Mouse (Mus musculus): Measurements from ENCODE around the gene Atf1. TPM values are rescaled to one million over a fixed set of nuclear protein-coding genes. Genes with fewer than 3 reads are reported as not detected.
"Not testable (repeated sequence)": the region's sequence is repeated elsewhere in the genome, so short reads cannot be mapped to it uniquely, and the experiment has no call there.

Atf1 gene
- polyA plus RNA-seq, 1 experiment from 2014 or later = 10.3 TPM

DNA sequence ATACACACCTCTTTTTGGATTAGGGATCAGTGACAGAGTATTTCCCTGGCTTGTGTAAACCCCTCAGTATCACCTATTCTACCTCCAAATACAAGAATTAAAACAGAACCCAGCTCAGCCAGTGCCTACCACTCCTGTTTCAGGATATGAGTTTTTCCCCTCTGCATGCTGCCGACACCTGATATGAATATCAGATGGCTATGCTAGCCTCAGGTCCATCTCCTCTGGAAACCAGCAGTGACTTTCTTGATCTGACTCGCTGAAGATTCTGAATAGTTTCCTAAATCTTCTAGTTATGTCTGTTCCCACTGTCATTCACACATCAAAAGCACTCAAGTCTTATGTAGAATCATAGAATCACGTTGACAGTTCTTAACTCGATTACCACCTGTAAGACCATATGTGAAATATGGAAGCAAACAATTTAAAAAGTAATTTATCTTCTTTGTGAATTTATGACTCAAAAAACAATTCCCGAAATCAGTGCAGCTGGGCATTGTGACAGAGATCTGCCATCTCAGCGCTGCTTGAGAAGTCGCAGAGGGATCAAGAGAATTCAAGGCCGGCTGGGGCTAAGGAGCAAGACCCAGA is 75.9 kb downstream of the Atf1 start:
- no peak for DNase-seq (ENCODE audit: low spot score)
- Histone ChIP-seq H3K27me3 (replicated peaks; ENCODE audit: control insufficient read depth, insufficient read depth, low read length) (no peaks in the 10 kb centered on the region), H3K4me2 (ENCODE audit: low read length) (peak overlapping the region; percentile 79), H3K36me3 (ENCODE audit: control insufficient read depth, insufficient read depth, low read length) (no peaks in the 10 kb centered on the region), H3K9ac (ENCODE audit: low read length) (peak overlapping the region; percentile 76), H3K9me3 (replicated peaks; ENCODE audit: control insufficient read depth, low read length) (no peaks in the 10 kb centered on the region), H3K4me3 (ENCODE audit: low read depth, low read length) (no peak overlapping the region), H3K4me1 (ENCODE audit: control insufficient read depth, insufficient read depth, low read length) (no peaks in the 10 kb centered on the region), H3K27ac (ENCODE audit: low read depth, low read length) (no peak overlapping the region)
- 62% methylated on average over 8 of the region's 8 CpGs for WGBS
- no peak for ATAC-seq

DNA sequence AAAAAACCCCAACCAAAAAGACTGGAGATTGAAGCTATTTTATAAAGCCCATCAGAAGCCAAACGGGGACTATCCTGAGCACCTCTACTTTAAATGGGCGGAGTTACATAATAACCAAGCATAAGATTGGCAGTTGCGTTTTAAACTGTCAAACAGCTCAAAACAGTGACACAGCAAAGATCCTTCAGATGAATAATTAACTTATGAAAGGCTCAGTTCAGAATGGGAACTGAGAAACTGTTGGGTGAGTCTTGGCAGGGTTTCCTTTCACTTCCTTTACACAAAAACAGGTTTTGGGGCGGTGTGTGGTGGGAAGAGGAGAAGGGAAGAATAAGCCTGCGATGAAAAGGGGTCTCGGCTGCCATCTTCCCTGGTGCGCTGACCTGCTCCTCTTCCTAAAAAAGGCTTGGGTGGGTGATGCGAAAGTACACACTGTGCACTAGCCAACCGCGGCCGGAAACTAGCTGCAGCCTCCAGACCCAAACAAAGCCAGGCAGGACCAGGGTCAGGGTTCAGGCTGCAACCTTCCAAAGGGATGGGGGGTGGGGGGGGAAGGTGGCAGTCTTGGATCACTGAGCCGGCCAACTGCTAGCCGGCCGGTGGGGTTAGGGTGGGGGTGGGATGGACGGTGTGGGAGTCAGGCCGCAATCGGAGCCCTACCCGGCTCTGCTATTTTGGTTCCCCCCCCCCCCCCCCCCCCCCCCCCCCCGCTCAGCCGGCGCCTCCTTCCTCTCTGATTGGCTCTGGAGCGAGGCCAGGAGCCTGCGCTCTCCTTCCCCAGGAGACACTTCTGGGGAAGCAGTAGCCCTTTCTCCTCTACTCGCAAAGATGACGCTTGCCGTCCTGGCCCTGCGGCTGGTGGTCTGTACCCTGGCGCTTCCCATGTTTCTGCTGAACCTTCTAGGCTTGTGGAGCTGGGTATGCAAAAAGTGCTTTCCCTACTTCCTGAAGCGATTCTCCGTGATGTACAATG is 76.7 kb downstream of the Atf1 start, which contains the start of gene Mettl7a1:
Mettl7a1 (plus strand) TSS at position 122 of the 973 bp plus-strand sequence.
- no peaks in the 10 kb centered on the region for H3K4me1 ChIP-seq (ENCODE audit: control insufficient read depth, insufficient read depth, low read length)
- peak within 1 kb of the TSS; percentile 45 for H3K4me3 ChIP-seq (ENCODE audit: low read depth, low read length)
- no peaks in the 10 kb centered on the region for H3K27me3 ChIP-seq (replicated peaks; ENCODE audit: control insufficient read depth, insufficient read depth, low read length)
- 2% methylated on average over 26 of the region's 30 CpGs for WGBS
- DNase-seq (ENCODE audit: low spot score) (peak; percentile 91), ATAC-seq (peak; percentile 85)
- H3K4me2 ChIP-seq (ENCODE audit: low read length) = peak within 1 kb of the TSS; percentile 79
- peak within 1 kb of the TSS; percentile 76 for H3K9ac ChIP-seq (ENCODE audit: low read length)
- H3K9me3 ChIP-seq (replicated peaks; ENCODE audit: control insufficient read depth, low read length) = no peaks in the 10 kb centered on the region
- no peaks in the 10 kb centered on the region for H3K36me3 ChIP-seq (ENCODE audit: control insufficient read depth, insufficient read depth, low read length)
- peak within 1 kb of the TSS; percentile 87 for H3K27ac ChIP-seq (ENCODE audit: low read depth, low read length)

DNA sequence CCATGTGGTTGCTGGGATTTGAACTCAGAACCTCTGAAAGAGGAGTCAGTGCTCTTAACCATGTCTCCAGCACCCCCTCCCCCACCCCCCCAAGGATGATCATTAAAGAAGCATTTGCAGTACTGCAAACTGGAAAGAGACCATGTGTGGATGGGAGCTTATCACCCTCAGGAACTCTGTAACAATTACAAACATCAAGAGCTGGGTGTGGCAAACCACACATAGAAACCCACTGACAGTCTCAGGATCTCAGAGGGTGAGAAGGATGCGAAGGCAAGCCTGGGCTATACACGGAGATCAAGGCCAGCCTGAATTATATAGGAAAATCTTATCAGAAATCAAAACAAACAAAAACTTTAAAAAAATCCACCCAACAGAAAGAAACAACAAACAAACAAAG is 78.6 kb downstream of the Atf1 start:
- DNase-seq (ENCODE audit: low spot score) (no peak), ATAC-seq (no peak)
- Histone ChIP-seq H3K27me3 (replicated peaks; ENCODE audit: control insufficient read depth, insufficient read depth, low read length) (no peaks in the 10 kb centered on the region), H3K4me1 (ENCODE audit: control insufficient read depth, insufficient read depth, low read length) (no peaks in the 10 kb centered on the region), H3K9ac (ENCODE audit: low read length) (no peak overlapping the region), H3K4me3 (ENCODE audit: low read depth, low read length) (no peak overlapping the region), H3K36me3 (ENCODE audit: control insufficient read depth, insufficient read depth, low read length) (no peaks in the 10 kb centered on the region), H3K4me2 (ENCODE audit: low read length) (no peak overlapping the region), H3K9me3 (replicated peaks; ENCODE audit: control insufficient read depth, low read length) (no peaks in the 10 kb centered on the region), H3K27ac (ENCODE audit: low read depth, low read length) (no peak overlapping the region)
- 89% methylated on average over 2 of the region's 2 CpGs for WGBS

DNA sequence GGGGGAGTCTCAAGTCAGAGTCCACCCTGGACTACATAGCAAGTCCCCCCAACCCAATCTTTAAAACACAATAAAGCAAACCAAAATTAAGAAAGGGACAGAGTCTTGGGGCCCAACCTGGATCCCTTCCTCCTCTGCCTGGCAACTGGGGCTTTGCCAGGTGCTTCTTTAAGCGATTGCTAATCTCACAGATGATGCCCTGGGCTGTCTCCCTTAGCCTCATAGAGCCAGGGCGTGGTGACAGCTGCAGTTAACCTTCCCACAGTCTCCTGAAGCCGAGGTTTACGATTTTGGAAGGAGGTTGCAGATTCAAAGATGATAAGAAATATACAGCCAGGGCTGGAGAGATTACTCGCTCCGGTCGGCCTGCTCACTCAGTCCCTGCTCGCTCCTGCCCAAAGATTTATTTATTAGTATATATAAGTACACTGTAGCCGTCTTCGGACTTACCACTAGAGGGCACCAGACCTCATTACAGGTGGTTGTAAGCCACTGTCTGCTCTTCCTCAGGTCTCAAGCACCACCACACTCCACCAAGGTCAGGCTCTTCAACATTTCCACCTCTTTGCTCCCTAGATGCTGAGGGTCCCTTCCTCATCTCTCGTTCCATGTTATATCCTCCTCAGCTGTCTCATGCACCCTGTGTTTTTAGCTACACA is 79.9 kb downstream of the Atf1 start:
- H3K27ac ChIP-seq (ENCODE audit: low read depth, low read length); ATAC-seq; H3K4me1 ChIP-seq (ENCODE audit: control insufficient read depth, insufficient read depth, low read length); H3K36me3 ChIP-seq (ENCODE audit: control insufficient read depth, insufficient read depth, low read length); H3K27me3 ChIP-seq (replicated peaks; ENCODE audit: control insufficient read depth, insufficient read depth, low read length); H3K9me3 ChIP-seq (replicated peaks; ENCODE audit: control insufficient read depth, low read length); H3K4me3 ChIP-seq (ENCODE audit: low read depth, low read length); H3K9ac ChIP-seq (ENCODE audit: low read length); H3K4me2 ChIP-seq (ENCODE audit: low read length): not testable (repeated sequence)
- peak; percentile 61 for DNase-seq (ENCODE audit: low spot score)
- 48% methylated on average over 11 of the region's 11 CpGs for WGBS

Other genes with a start within 250 kb of the Atf1 start
- 16.3 and 21.3 TPM in 2 replicates for gene Dip2b, start 189.2 kb upstream of the Atf1 start, polyA plus RNA-seq (2014; fragmentation: Nextera tagmentation; extraction: Ambion mirVana)
- gene Tmprss12, start 53.0 kb downstream of the Atf1 start, polyA plus RNA-seq (2014; fragmentation: Nextera tagmentation; extraction: Ambion mirVana) = not detected in 2 replicates
- 3.8 and 5.4 TPM in 2 replicates for gene Mettl7a1, start 76.3 kb downstream of the Atf1 start, polyA plus RNA-seq (2014; fragmentation: Nextera tagmentation; extraction: Ambion mirVana)
- not detected in 2 replicates for gene Mettl7a3, start 107.1 kb downstream of the Atf1 start, polyA plus RNA-seq (2014; fragmentation: Nextera tagmentation; extraction: Ambion mirVana)
- gene Methig1, start 125.3 kb downstream of the Atf1 start, polyA plus RNA-seq (2014; fragmentation: Nextera tagmentation; extraction: Ambion mirVana) = not detected in 2 replicates
- not detected in 2 replicates for gene Mettl7a2, start 125.4 kb downstream of the Atf1 start, polyA plus RNA-seq (2014; fragmentation: Nextera tagmentation; extraction: Ambion mirVana)
- gene Higd1c, start 136.7 kb downstream of the Atf1 start, polyA plus RNA-seq (2014; fragmentation: Nextera tagmentation; extraction: Ambion mirVana) = not detected in 2 replicates
- gene Gm5475, start 194.3 kb downstream of the Atf1 start, polyA plus RNA-seq (2014; fragmentation: Nextera tagmentation; extraction: Ambion mirVana) = 0.07 TPM in 1 of 2 replicates, not detected in the other
- 15.2 and 17.4 TPM in 2 replicates for gene Slc11a2, start 197.3 kb downstream of the Atf1 start, polyA plus RNA-seq (2014; fragmentation: Nextera tagmentation; extraction: Ambion mirVana)
- 40.5 and 43.1 TPM in 2 replicates for gene Letmd1, start 241.2 kb downstream of the Atf1 start, polyA plus RNA-seq (2014; fragmentation: Nextera tagmentation; extraction: Ambion mirVana)